Mouse (Mus musculus) myocyte (in vitro differentiated cells): ENCODE measurements around the gene Fam181a. TPM values are rescaled to one million over a fixed set of nuclear protein-coding genes. Genes with fewer than 3 reads are reported as not detected.

Experiments used
- H3K27me3 ChIP-seq: one replicate; pipeline ENCODE4 v1.6.1; 2011; ENCODE audit not compliant: control insufficient read depth, insufficient read depth, insufficient read length
- H3K36me3 ChIP-seq: one replicate; pipeline ENCODE4 v1.6.1; 2011; ENCODE audit not compliant: control insufficient read depth, insufficient read depth
- H3K4me2 ChIP-seq: one replicate; pipeline ENCODE4 v1.6.1; 2011; ENCODE audit warnings: low read depth, control low read depth
- H3K4me3 ChIP-seq: one replicate; pipeline ENCODE4 v1.5.1; 2011; ENCODE audit warnings: mild to moderate bottlenecking, control low read depth, moderate library complexity
- H3K79me2 ChIP-seq: one replicate; pipeline ENCODE4 v1.6.1; 2011; ENCODE audit not compliant: control insufficient read depth, insufficient read depth
- H3ac ChIP-seq: one replicate; pipeline ENCODE4 v1.6.1; 2011; ENCODE audit not compliant: control insufficient read depth, insufficient read length
- CEBPB ChIP-seq: IDR thresholded peaks from 2 replicates; pipeline ENCODE4 v1.6.1; 2011; ENCODE audit warnings: mild to moderate bottlenecking, moderate library complexity; ENCODE audit not compliant: poor library complexity, insufficient read depth, severe bottlenecking
- E2F4 ChIP-seq: IDR thresholded peaks from one replicate; pipeline ENCODE4 v1.6.1; 2011; ENCODE audit warnings: mild to moderate bottlenecking, control low read depth, moderate library complexity; ENCODE audit not compliant: insufficient read depth
- MAX ChIP-seq: IDR thresholded peaks from one replicate; pipeline ENCODE4 v1.6.1; 2011; ENCODE audit warnings: low read depth, mild to moderate bottlenecking, control low read depth
- MYOD1 ChIP-seq, 3 experiments: IDR thresholded peaks; one replicate each; pipeline ENCODE4 v1.6.1; 2011; ENCODE audit warnings: control low read depth in 2 of 3, low read depth in 2 of 3, mild to moderate bottlenecking in 2 of 3, moderate library complexity in 1 of 3; ENCODE audit not compliant: insufficient read length in 2 of 3, control insufficient read depth in 1 of 3
- MYOG ChIP-seq, 3 experiments: IDR thresholded peaks; one replicate each; pipeline ENCODE4 v1.6.1; 2011; ENCODE audit warnings: control low read depth in 2 of 3, low read depth in 2 of 3, mild to moderate bottlenecking in 2 of 3; ENCODE audit not compliant: insufficient read length in 2 of 3, control insufficient read depth in 1 of 3, insufficient read depth in 1 of 3
- POLR2A ChIP-seq: IDR thresholded peaks from one replicate; pipeline ENCODE4 v1.6.1; 2011; ENCODE audit warnings: low read depth, mild to moderate bottlenecking, control low read depth, moderate library complexity; ENCODE audit not compliant: insufficient read length
- POLR2AphosphoS2 ChIP-seq: IDR thresholded peaks from one replicate; pipeline ENCODE4 v1.6.1; 2011; ENCODE audit warnings: low read depth, control low read depth; ENCODE audit not compliant: insufficient read length
- REST ChIP-seq: IDR thresholded peaks from one replicate; pipeline ENCODE4 v1.6.1; 2011; ENCODE audit warnings: mild to moderate bottlenecking, control low read depth, moderate library complexity; ENCODE audit not compliant: insufficient read depth, insufficient read length
- SRF ChIP-seq: IDR thresholded peaks from one replicate; pipeline ENCODE4 v1.6.1; 2011; ENCODE audit warnings: low read depth; ENCODE audit not compliant: control insufficient read depth, insufficient read length
- TCF12 ChIP-seq: IDR thresholded peaks from one replicate; pipeline ENCODE4 v1.6.1; 2011; ENCODE audit warnings: mild to moderate bottlenecking, control low read depth; ENCODE audit not compliant: poor library complexity, insufficient read depth, severe bottlenecking
- TCF3 ChIP-seq: IDR thresholded peaks from one replicate; pipeline ENCODE4 v1.6.1; 2011; ENCODE audit warnings: low read depth, control low read depth; ENCODE audit not compliant: insufficient read length
- USF1 ChIP-seq: IDR thresholded peaks from one replicate; pipeline ENCODE4 v1.6.1; 2011; ENCODE audit warnings: low read depth, mild to moderate bottlenecking, control low read depth, moderate library complexity
- polyA plus RNA-seq: library from polyadenylated mRNA; unstranded; fragments of >200 nt; fragmentation: generic; extraction: Trizol; gene quantifications from one replicate; pipeline ENCODE4 v1.2.1, GENCODE M21; 2012; ENCODE audit warnings: missing spikeins

Fam181a gene
- polyA plus RNA-seq, 1 experiment, result not detected

- H3K36me3 ChIP-seq, result no peaks in the 10 kb centered on the region
Measured at GRCm38 (mm10) chr12:103325156-103325857, 14.5 kb downstream of the Fam181a start.

GRCm38 (mm10) chr12:103326569-103326968 lies 15.8 kb downstream of the Fam181a start:
- Histone ChIP-seq H3K36me3 (no peaks in the 10 kb centered on the region), H3K4me3 (no peak overlapping the region), H3ac (no peak overlapping the region), H3K27me3 (no peaks in the 10 kb centered on the region), H3K79me2 (no peaks in the 10 kb centered on the region), H3K4me2 (no peak overlapping the region)
- no peak for TF ChIP-seq CEBPB
- TF ChIP-seq SRF, result no peak
- TF ChIP-seq MAX, result no peak
- no peak for TF ChIP-seq TCF12
- TF ChIP-seq MYOD1 (IDR thresholded peaks at IDR 0.05; ENCODE audit: control insufficient read depth in 1 of 3, insufficient read length in 2 of 3, low read depth in 2 of 3), result no peak
- no peak for TF ChIP-seq MYOG (IDR thresholded peaks at IDR 0.05; ENCODE audit: control insufficient read depth in 1 of 3, insufficient read depth in 1 of 3, insufficient read length in 2 of 3, low read depth in 2 of 3)
- TF ChIP-seq POLR2A, result no peak
- TF ChIP-seq TCF3, result no peak
- TF ChIP-seq E2F4, result no peak
- no peak for TF ChIP-seq POLR2AphosphoS2
- no peak for TF ChIP-seq USF1
- no peak for TF ChIP-seq REST

More at GRCm38 (mm10) chr12:103325156-103325857, 14.5 kb downstream of the Fam181a start:
- Histone ChIP-seq H3K4me2 (no peak overlapping the region), H3ac (no peak overlapping the region), H3K27me3 (no peaks in the 10 kb centered on the region), H3K4me3 (no peak overlapping the region), H3K79me2 (no peaks in the 10 kb centered on the region)
- TF ChIP-seq MYOG (IDR thresholded peaks at IDR 0.05; ENCODE audit: control insufficient read depth in 1 of 3, insufficient read depth in 1 of 3, insufficient read length in 2 of 3, low read depth in 2 of 3) (no peak), POLR2AphosphoS2 (no peak), MAX (no peak), MYOD1 (IDR thresholded peaks at IDR 0.05; ENCODE audit: control insufficient read depth in 1 of 3, insufficient read length in 2 of 3, low read depth in 2 of 3) (peak in 1 of 3 experiments; percentile 2), REST (no peak)

GRCm38 (mm10) chr12:103327107-103327506 lies 16.3 kb downstream of the Fam181a start:
- no peaks in the 10 kb centered on the region for H3K36me3 ChIP-seq

GRCm38 (mm10) chr12:103328448-103329191 lies 17.8 kb downstream of the Fam181a start:
- TF ChIP-seq MYOD1 (IDR thresholded peaks at IDR 0.05; ENCODE audit: control insufficient read depth in 1 of 3, insufficient read length in 2 of 3, low read depth in 2 of 3) (peak in 1 of 3 experiments; percentile 16), MYOG (IDR thresholded peaks at IDR 0.05; ENCODE audit: control insufficient read depth in 1 of 3, insufficient read depth in 1 of 3, insufficient read length in 2 of 3, low read depth in 2 of 3) (peak in 1 of 3 experiments; percentile 15), SRF (no peak)
- H3K79me2 ChIP-seq, result no peaks in the 10 kb centered on the region
- H3K4me3 ChIP-seq, result no peak overlapping the region
- H3ac ChIP-seq, result no peak overlapping the region
- no peaks in the 10 kb centered on the region for H3K27me3 ChIP-seq
- no peak overlapping the region for H3K4me2 ChIP-seq
- no peaks in the 10 kb centered on the region for H3K36me3 ChIP-seq

More at GRCm38 (mm10) chr12:103327107-103327506, 16.3 kb downstream of the Fam181a start:
- no peak overlapping the region for H3ac ChIP-seq
- no peak overlapping the region for H3K4me2 ChIP-seq
- TF ChIP-seq SRF (no peak), MYOD1 (IDR thresholded peaks at IDR 0.05; ENCODE audit: control insufficient read depth in 1 of 3, insufficient read length in 2 of 3, low read depth in 2 of 3) (no peak), USF1 (no peak), MYOG (IDR thresholded peaks at IDR 0.05; ENCODE audit: control insufficient read depth in 1 of 3, insufficient read depth in 1 of 3, insufficient read length in 2 of 3, low read depth in 2 of 3) (no peak), MAX (no peak), POLR2AphosphoS2 (no peak), E2F4 (no peak), POLR2A (no peak), TCF12 (no peak), CEBPB (no peak), REST (no peak), TCF3 (no peak)
- no peaks in the 10 kb centered on the region for H3K27me3 ChIP-seq
- H3K4me3 ChIP-seq, result no peak overlapping the region
- no peaks in the 10 kb centered on the region for H3K79me2 ChIP-seq

- H3K36me3 ChIP-seq, result no peaks in the 10 kb centered on the region
- TF ChIP-seq MYOD1 (IDR thresholded peaks at IDR 0.05; ENCODE audit: control insufficient read depth in 1 of 3, insufficient read length in 2 of 3, low read depth in 2 of 3) (no peak), CEBPB (no peak), MAX (no peak), POLR2AphosphoS2 (no peak), USF1 (no peak), POLR2A (no peak), TCF3 (no peak)
Measured at GRCm38 (mm10) chr12:103331491-103331890, 20.7 kb downstream of the Fam181a start.

More at GRCm38 (mm10) chr12:103331491-103331890, 20.7 kb downstream of the Fam181a start:
- H3K79me2 ChIP-seq, result no peaks in the 10 kb centered on the region
- no peak overlapping the region for H3K4me3 ChIP-seq
- no peaks in the 10 kb centered on the region for H3K27me3 ChIP-seq
- no peak overlapping the region for H3K4me2 ChIP-seq
- no peak overlapping the region for H3ac ChIP-seq
